Mouse (Mus musculus) G1E (cell line): ENCODE measurements around the gene Art5.

ENCODE experiments used
- CTCF ChIP-seq: IDR thresholded peaks from 2 replicates; pipeline ENCODE4 v1.5.1; 2012; ENCODE audit warnings: low read depth, low read length, inconsistent platforms, mixed read lengths
- GATA1 ChIP-seq: IDR thresholded peaks from 2 replicates; pipeline ENCODE4 v1.6.1; 2012; ENCODE audit warnings: borderline replicate concordance, low read length, inconsistent platforms, mixed read lengths
- TAL1 ChIP-seq: conservative IDR thresholded peaks from 2 replicates; pipeline ENCODE4 v1.6.1; 2012; ENCODE audit warnings: low read depth, low read length, inconsistent platforms, mixed read lengths

GRCm38 (mm10) chr7:102109171-102109570, at the start of gene Art5:
- no peak for TF ChIP-seq CTCF
- no peak for TF ChIP-seq TAL1
- TF ChIP-seq GATA1: no peak
